In the genomic region with DNA sequence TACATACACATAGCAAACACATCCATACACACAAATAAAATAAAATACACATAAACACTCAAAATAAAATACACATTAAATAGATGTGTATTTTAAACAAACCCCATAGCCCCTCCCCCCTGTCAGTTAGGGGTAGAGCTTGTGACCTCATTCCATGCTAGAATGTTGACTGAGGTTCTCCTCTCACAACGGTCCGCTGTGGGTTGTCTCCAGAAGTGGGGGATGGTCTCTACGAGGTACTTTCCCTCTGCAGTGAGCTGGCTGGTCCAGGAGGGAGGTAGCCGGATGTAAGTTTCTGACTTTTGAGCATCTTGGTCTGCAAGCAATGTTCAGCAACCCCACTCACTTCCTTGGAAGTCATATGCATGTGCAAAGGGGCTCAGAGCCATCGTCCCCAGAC, we compare ENCODE assay signal across 8 mouse cellular contexts. TPM values are rescaled to one million over a fixed set of nuclear protein-coding genes. Genes with fewer than 3 reads are reported as not detected.
DNase-seq lines count a peak whose midpoint lies in the region; ATAC-seq and TF ChIP-seq lines count a peak whose summit lies in the region.

A gene (plus strand): TSS at position 188 of the 400 bp plus-strand sequence.

- H3K9me3 ChIP-seq in liver, embryonic 11.5 days (ENCODE audit: control insufficient read depth, low read length) = no peaks in the 10 kb centered on the region
- H3K9me3 ChIP-seq in liver, postnatal 0 days (ENCODE audit: low read length) = no peaks in the 10 kb centered on the region
- no peaks in the 10 kb centered on the region for H3K9me3 ChIP-seq in heart, embryonic 10.5 days
- no peaks in the 10 kb centered on the region for H3K9me3 ChIP-seq in neural tube, embryonic 14.5 days (ENCODE audit: control insufficient read depth, low read length)

- no peak within 1 kb of the TSS for H3K9ac ChIP-seq in liver, embryonic 11.5 days (ENCODE audit: low read depth, low read length)
- H3K9ac ChIP-seq in liver, postnatal 0 days (replicated peaks) = no peak within 1 kb of the TSS
- H3K9ac ChIP-seq in neural tube, embryonic 14.5 days (replicated peaks; ENCODE audit: low read depth, low read length) = no peak within 1 kb of the TSS

- no peak within 1 kb of the TSS for H3K4me3 ChIP-seq in liver, embryonic 11.5 days (ENCODE audit: low read depth, low read length)
- H3K4me3 ChIP-seq in liver, postnatal 0 days (ENCODE audit: low read depth, low read length) = no peak within 1 kb of the TSS
- no peak within 1 kb of the TSS for H3K4me3 ChIP-seq in heart, embryonic 10.5 days
- H3K4me3 ChIP-seq in neural tube, embryonic 14.5 days (ENCODE audit: low read depth, low read length) = no peak within 1 kb of the TSS

- no peak within 1 kb of the TSS for H3K27ac ChIP-seq in liver, embryonic 11.5 days (ENCODE audit: low read depth, low read length)
- H3K27ac ChIP-seq in liver, postnatal 0 days (ENCODE audit: low read depth) = no peak within 1 kb of the TSS
- H3K27ac ChIP-seq in heart, embryonic 10.5 days = no peak within 1 kb of the TSS
- no peak within 1 kb of the TSS for H3K27ac ChIP-seq in neural tube, embryonic 14.5 days (ENCODE audit: low read depth, low read length)

- TF ChIP-seq EP300 in liver, postnatal 0 days (IDR thresholded peaks at IDR 0.05; ENCODE audit: low read depth) = no peak

- TF ChIP-seq POLR2A in brain, embryonic 14.5 days (IDR thresholded peaks at IDR 0.05; ENCODE audit: borderline replicate concordance, extremely low read depth, insufficient read depth, insufficient read length, poor library complexity, severe bottlenecking) = no peak

- 58% methylated on average over 5 of the region's 5 CpGs for WGBS in liver, embryonic 11.5 days
- WGBS in liver, postnatal 0 days (ENCODE audit: insufficient replicate concordance) = 42% methylated on average over 5 of the region's 5 CpGs
- 60% methylated on average over 5 of the region's 5 CpGs for WGBS in heart, embryonic 10.5 days
- WGBS in neural tube, embryonic 14.5 days = 70% methylated on average over 5 of the region's 5 CpGs

- H3K27me3 ChIP-seq in liver, embryonic 11.5 days (replicated peaks; ENCODE audit: control insufficient read depth, insufficient read depth, low read length) = 0 out of 2 replicates have a peak, but pooled peaks cover 7% of the 10 kb centered on the region
- 0 out of 2 replicates have a peak, but pooled peaks cover 4% of the 10 kb centered on the region for H3K27me3 ChIP-seq in liver, postnatal 0 days (ENCODE audit: insufficient read depth, low read length)
- H3K27me3 ChIP-seq in heart, embryonic 10.5 days (ENCODE audit: insufficient read depth, poor library complexity, severe bottlenecking) = peaks cover 24% of the 10 kb centered on the region
- H3K27me3 ChIP-seq in neural tube, embryonic 14.5 days (ENCODE audit: control insufficient read depth, insufficient read depth, low read length) = 0 out of 2 replicates have a peak, but pooled peaks cover 2% of the 10 kb centered on the region

- ATAC-seq in liver, embryonic 11.5 days (replicated peaks; ENCODE audit: low FRiP score) = no peak
- no peak for ATAC-seq in liver, postnatal 0 days
- no peak for ATAC-seq in neural tube, embryonic 14.5 days (ENCODE audit: low read depth)

- DNase-seq in liver, embryonic 11.5 days (ENCODE audit: low spot score) = no peak
- DNase-seq in liver, postnatal 0 days = no peak
- DNase-seq in brain, embryonic 14.5 days (ENCODE audit: low read depth) = no peak
- no peak for DNase-seq in heart, embryonic 10.5 days (ENCODE audit: low spot score)
- DNase-seq in layer of hippocampus, postnatal 25 days (ENCODE audit: extremely low spot score in 1 of 2, low spot score in 1 of 2) = no peak
- DNase-seq in cerebellum, adult 9-11 months = no peak
- DNase-seq in MN1 (ENCODE audit: low spot score) = no peak

- no peak within 1 kb of the TSS for H3K4me2 ChIP-seq in liver, embryonic 11.5 days
- no peak within 1 kb of the TSS for H3K4me2 ChIP-seq in liver, postnatal 0 days (ENCODE audit: low read depth, low read length)
- H3K4me2 ChIP-seq in neural tube, embryonic 14.5 days (ENCODE audit: low read depth, low read length) = no peak within 1 kb of the TSS

- H3K4me1 ChIP-seq in liver, embryonic 11.5 days (replicated peaks; ENCODE audit: control insufficient read depth, insufficient read depth, low read length) = peaks cover 5% of the 10 kb centered on the region
- peaks cover 4% of the 10 kb centered on the region for H3K4me1 ChIP-seq in liver, postnatal 0 days (ENCODE audit: insufficient read depth)
- H3K4me1 ChIP-seq in heart, embryonic 10.5 days = peaks cover 2% of the 10 kb centered on the region
- H3K4me1 ChIP-seq in neural tube, embryonic 14.5 days (ENCODE audit: control insufficient read depth, insufficient read depth, low read length) = 0 out of 2 replicates have a peak, but pooled peaks cover 6% of the 10 kb centered on the region

- H3K36me3 ChIP-seq in liver, embryonic 11.5 days (ENCODE audit: control insufficient read depth, insufficient read depth, low read length) = no peaks in the 10 kb centered on the region
- no peaks in the 10 kb centered on the region for H3K36me3 ChIP-seq in liver, postnatal 0 days (replicated peaks; ENCODE audit: insufficient read depth, low read length)
- no peaks in the 10 kb centered on the region for H3K36me3 ChIP-seq in heart, embryonic 10.5 days
- H3K36me3 ChIP-seq in neural tube, embryonic 14.5 days (ENCODE audit: control insufficient read depth, insufficient read depth, low read length) = no peaks in the 10 kb centered on the region

- TF ChIP-seq CTCF in liver, postnatal 0 days (IDR thresholded peaks at IDR 0.05; ENCODE audit: low read depth) = no peak
- TF ChIP-seq CTCF in brain, embryonic 14.5 days (IDR thresholded peaks at IDR 0.05; ENCODE audit: borderline replicate concordance, extremely low read depth, insufficient read depth, insufficient read length) = no peak

RNA-seq across cellular contexts. Expression of the gene that starts here (rescaled TPM):
- 15.2 and 15.8 TPM in 2 replicates for polyA plus RNA-seq in liver, embryonic 11.5 days (2014; fragmentation: Nextera tagmentation; extraction: Ambion mirVana)
- polyA plus RNA-seq in liver, postnatal 0 days (2015; fragmentation: Nextera tagmentation; extraction: Ambion mirVana) = 8.0 and 8.5 TPM in 2 replicates
- polyA plus RNA-seq in brain, embryonic 14.5 days (2012; rRNA removed) = 104 and 141 TPM in 2 replicates
- 23.9 and 27.8 TPM in 2 replicates for polyA plus RNA-seq in heart, embryonic 10.5 days (2016; fragmentation: Nextera tagmentation; extraction: Ambion mirVana)
- total RNA-seq in layer of hippocampus, postnatal 25 days (2021) = 10 to 100 TPM; 82.6 to 99.8 TPM
- polyA plus RNA-seq in neural tube, embryonic 14.5 days (2014; fragmentation: Nextera tagmentation; extraction: Ambion mirVana) = 34.2 and 37.2 TPM in 2 replicates
